Mouse (Mus musculus) G1E (cell line): ENCODE measurements around the gene Prelp.

Experiments
- CTCF ChIP-seq: IDR thresholded peaks from 2 replicates; pipeline ENCODE4 v1.5.1; 2012; ENCODE audit warnings: low read depth, low read length, inconsistent platforms, mixed read lengths
- TAL1 ChIP-seq: conservative IDR thresholded peaks from 2 replicates; pipeline ENCODE4 v1.6.1; 2012; ENCODE audit warnings: low read depth, low read length, inconsistent platforms, mixed read lengths

GRCm38 (mm10) chr1:133953261-133953742 lies 32.1 kb upstream of the Prelp start:
- TF ChIP-seq CTCF (no peak), TAL1 (no peak)
